Mouse (Mus musculus): ENCODE data around the gene Ints6l. TPM values are rescaled to one million over a fixed set of nuclear protein-coding genes. Genes with fewer than 3 reads are reported as not detected.

Gene Ints6l
- total and polyA plus RNA-seq, 3 experiments = 9.8 to 124 (median 56.1) TPM

DNA sequence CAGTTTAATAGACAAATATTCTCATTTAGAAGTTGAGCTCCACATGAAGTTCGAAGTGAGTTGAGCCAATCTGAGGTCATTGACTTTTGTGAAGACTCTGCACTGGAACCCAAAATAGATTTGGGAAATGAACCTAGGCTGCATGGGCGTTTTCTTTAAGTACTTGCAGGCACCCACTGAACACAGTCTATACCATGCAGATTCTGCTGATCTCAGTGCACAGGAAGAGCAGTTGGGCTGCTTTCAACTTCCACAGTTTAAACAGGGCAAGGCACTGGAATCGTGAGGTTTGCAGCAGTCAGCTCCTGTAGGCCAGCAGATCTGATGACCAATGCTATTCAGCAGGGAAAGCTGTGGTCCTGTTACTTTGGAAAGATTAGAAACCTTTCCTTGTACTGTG is 38.4 kb upstream of the Ints6l start:
- Histone ChIP-seq H3K27ac (ENCODE audit: control insufficient read depth, low read depth, low read length) (no peak overlapping the region), H3K9me3 (replicated peaks; ENCODE audit: insufficient read depth, low read length) (no peaks in the 10 kb centered on the region), H3K9ac (ENCODE audit: control insufficient read depth, low read depth, low read length, poor library complexity, severe bottlenecking) (no peak overlapping the region)

DNA sequence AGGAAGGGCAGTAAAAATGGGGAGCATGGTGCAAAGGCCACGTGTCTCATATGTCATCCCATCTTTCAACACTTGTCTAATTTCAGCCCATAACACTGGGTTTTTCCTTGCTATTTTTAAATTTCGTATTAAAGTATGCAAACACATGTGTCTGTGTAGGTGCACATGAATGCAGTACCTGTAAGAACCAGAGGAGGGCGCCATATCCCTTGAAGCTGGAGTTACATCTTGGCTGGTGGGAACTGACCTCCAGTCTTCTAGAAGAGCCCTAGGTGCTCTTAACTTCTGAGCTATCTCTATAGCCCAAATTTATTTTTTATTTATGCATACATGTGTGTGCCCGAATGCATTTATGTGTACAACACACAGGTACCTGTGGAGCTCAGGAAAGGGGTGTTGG is 37.1 kb upstream of the Ints6l start:
- Histone ChIP-seq H3K27me3 (ENCODE audit: control insufficient read depth in 1 of 2, insufficient read depth in 2 of 2, low read length in 2 of 2) (no peaks in the 10 kb centered on the region), H3K4me1 (ENCODE audit: control insufficient read depth in 1 of 2, insufficient read depth in 2 of 2, low read length in 2 of 2) (peaks cover 0 to 2% of the 10 kb centered on the region in 2 experiments; a peak in 1 of 4 replicates), H3K9ac (ENCODE audit: control insufficient read depth, low read depth, low read length, poor library complexity, severe bottlenecking) (no peak overlapping the region), H3K36me3 (ENCODE audit: control insufficient read depth in 1 of 2, insufficient read depth in 2 of 2, low read length in 2 of 2) (peaks cover 0 to 4% of the 10 kb centered on the region in 2 experiments; a peak in 1 of 4 replicates), H3K4me3 (ENCODE audit: control insufficient read depth in 1 of 2, insufficient read depth in 1 of 2, low read depth in 2 of 2, low read length in 2 of 2) (no peak overlapping the region), H3K27ac (ENCODE audit: control insufficient read depth, low read depth, low read length) (no peak overlapping the region), H3K9me3 (replicated peaks; ENCODE audit: insufficient read depth, low read length) (no peaks in the 10 kb centered on the region), H3K79me2 (ENCODE audit: control insufficient read depth, insufficient read depth, low read length, poor library complexity) (no peaks in the 10 kb centered on the region)
- peak; percentile 54 for DNase-seq (ENCODE audit: low read depth, low spot score)
- no peak for TF ChIP-seq MAFK (IDR thresholded peaks at IDR 0.05; ENCODE audit: borderline replicate concordance, low read depth, low read length)
- no peak for TF ChIP-seq MAZ (IDR thresholded peaks at IDR 0.05; ENCODE audit: low read depth, low read length)
- TF ChIP-seq SMC3 (IDR thresholded peaks at IDR 0.05; ENCODE audit: low read depth, low read length) = peak; percentile 22; the same call in 1 of the 2 replicates
- peak; percentile 44 for TF ChIP-seq RAD21 (IDR thresholded peaks at IDR 0.05; ENCODE audit: low read depth, low read length)
- TF ChIP-seq CTCF (IDR thresholded peaks at IDR 0.05 in 2 of 3, conservative IDR thresholded peaks at IDR 0.05 in 1 of 3; ENCODE audit: control insufficient read depth in 1 of 3, insufficient read depth in 1 of 3, low read depth in 2 of 3, low read length in 3 of 3, poor library complexity in 1 of 3, severe bottlenecking in 1 of 3) = peak; percentile 39 to 68 (median 48)

More for the DNA sequence above, 38.4 kb upstream of the Ints6l start:
- Histone ChIP-seq H3K79me2 (ENCODE audit: control insufficient read depth, insufficient read depth, low read length, poor library complexity) (no peaks in the 10 kb centered on the region), H3K36me3 (ENCODE audit: control insufficient read depth in 1 of 2, insufficient read depth in 2 of 2, low read length in 2 of 2) (peaks cover 0 to 4% of the 10 kb centered on the region in 2 experiments; a peak in 1 of 4 replicates), H3K4me3 (ENCODE audit: control insufficient read depth in 1 of 2, insufficient read depth in 1 of 2, low read depth in 2 of 2, low read length in 2 of 2) (no peak overlapping the region), H3K4me1 (ENCODE audit: control insufficient read depth in 1 of 2, insufficient read depth in 2 of 2, low read length in 2 of 2) (peaks cover 0 to 2% of the 10 kb centered on the region in 2 experiments; a peak in 1 of 4 replicates), H3K27me3 (ENCODE audit: control insufficient read depth in 1 of 2, insufficient read depth in 2 of 2, low read length in 2 of 2) (no peaks in the 10 kb centered on the region)
- no peak for TF ChIP-seq BHLHE40 (IDR thresholded peaks at IDR 0.05; ENCODE audit: borderline replicate concordance, low read depth, low read length)
- no peak for TF ChIP-seq TCF12 (IDR thresholded peaks at IDR 0.05; ENCODE audit: low read depth, low read length)
- no peak for TF ChIP-seq SMC3 (IDR thresholded peaks at IDR 0.05; ENCODE audit: low read depth, low read length)
- no peak for TF ChIP-seq RAD21 (IDR thresholded peaks at IDR 0.05; ENCODE audit: low read depth, low read length)
- no peak for TF ChIP-seq MXI1 (IDR thresholded peaks at IDR 0.05; ENCODE audit: low read depth, low read length)
- TF ChIP-seq ZNF384 (IDR thresholded peaks at IDR 0.05; ENCODE audit: low read depth, low read length) = no peak
- TF ChIP-seq ELF1 (IDR thresholded peaks at IDR 0.05; ENCODE audit: low read depth, low read length) = no peak
- no peak for TF ChIP-seq KAT2A (conservative IDR thresholded peaks at IDR 0.05; ENCODE audit: low read depth, low read length)
- no peak for TF ChIP-seq POLR2AphosphoS5 (IDR thresholded peaks at IDR 0.05; ENCODE audit: borderline replicate concordance, low read depth, low read length)
- TF ChIP-seq GABPA (IDR thresholded peaks at IDR 0.05; ENCODE audit: low read depth, low read length) = no peak
- no peak for TF ChIP-seq SIN3A (IDR thresholded peaks at IDR 0.05; ENCODE audit: low read length)
- TF ChIP-seq MAZ (IDR thresholded peaks at IDR 0.05; ENCODE audit: low read depth, low read length) = no peak
- no peak for TF ChIP-seq NRF1 (IDR thresholded peaks at IDR 0.05; ENCODE audit: insufficient read depth, low read depth, low read length, poor library complexity, severe bottlenecking)
- no peak for TF ChIP-seq MYB (IDR thresholded peaks at IDR 0.05; ENCODE audit: low read depth, low read length)
- no peak for DNase-seq (ENCODE audit: low read depth, low spot score)
